In genomic region chr5:3399784-3400494, GRCm38 (mm10) we compare ENCODE assay signal across 17 mouse cellular contexts. TPM values are rescaled to one million over a fixed set of nuclear protein-coding genes. Genes with fewer than 3 reads are reported as not detected.
DNase-seq lines count a peak whose midpoint lies in the region; ATAC-seq and TF ChIP-seq lines count a peak whose summit lies in the region.
"Had no signal": no experiment of that assay in that cellular context is flagged by ENCODE, and none has a peak within 500 bp of the region (broad histone marks: within the 10 kb centered on the region; RNA-seq: fewer than 3 reads in every experiment).

No protein-coding gene starts in this region.

- no peaks in the 10 kb centered on the region for H3K27me3 ChIP-seq in midbrain, postnatal 0 days (ENCODE audit: insufficient read depth, low read length)
- H3K27me3 ChIP-seq in midbrain, embryonic 11.5 days (ENCODE audit: control insufficient read depth, insufficient read depth, low read length) = no peaks in the 10 kb centered on the region
- H3K27me3 ChIP-seq in forebrain, embryonic 14.5 days (replicated peaks; ENCODE audit: control insufficient read depth, insufficient read depth, low read length) = no peaks in the 10 kb centered on the region
- H3K27me3 ChIP-seq in neural tube, embryonic 15.5 days (replicated peaks) = no peaks in the 10 kb centered on the region
- H3K27me3 ChIP-seq: heart, embryonic 12.5 days; liver, embryonic 15.5 days; stomach, embryonic 15.5 days had no signal

- H3K36me3 ChIP-seq in midbrain, postnatal 0 days (ENCODE audit: insufficient read depth, low read length) = no peaks in the 10 kb centered on the region
- no peaks in the 10 kb centered on the region for H3K36me3 ChIP-seq in midbrain, embryonic 11.5 days (ENCODE audit: control insufficient read depth, insufficient read depth, low read length)
- H3K36me3 ChIP-seq in forebrain, embryonic 14.5 days (ENCODE audit: control insufficient read depth, insufficient read depth, low read length) = no peaks in the 10 kb centered on the region
- no peaks in the 10 kb centered on the region for H3K36me3 ChIP-seq in neural tube, embryonic 15.5 days
- H3K36me3 ChIP-seq: stomach, embryonic 15.5 days had no signal

- no peak overlapping the region for H3K4me3 ChIP-seq in midbrain, postnatal 0 days (ENCODE audit: low read depth, low read length)
- no peak overlapping the region for H3K4me3 ChIP-seq in midbrain, embryonic 11.5 days (ENCODE audit: low read depth, low read length)
- no peak overlapping the region for H3K4me3 ChIP-seq in forebrain, embryonic 14.5 days (ENCODE audit: low read depth, low read length)
- no peak overlapping the region for H3K4me3 ChIP-seq in neural tube, embryonic 15.5 days (replicated peaks)
- H3K4me3 ChIP-seq: heart, embryonic 12.5 days; liver, embryonic 15.5 days; stomach, embryonic 15.5 days had no signal

- peak; percentile 21 for DNase-seq in midbrain, postnatal 0 days (ENCODE audit: low spot score)
- no peak for DNase-seq in midbrain, embryonic 11.5 days (ENCODE audit: low spot score, missing footprints)
- peak; percentile 64 for DNase-seq in forebrain, embryonic 14.5 days (ENCODE audit: low spot score)
- peak; percentile 81 for DNase-seq in hindlimb bud, embryonic 11.5 days (ENCODE audit: extremely low spot score, low read depth, low spot score)
- DNase-seq in kidney, postnatal 10 days = no peak
- no peak for DNase-seq in frontal cortex, postnatal 36 days (ENCODE audit: low spot score in 2 of 2)
- DNase-seq: cerebellum, adult 11-12 months; gastrocnemius, postnatal 10 days; heart, postnatal 4 days; kidney, adult 18-20 months; lung, postnatal 36 days had no signal

- 0 out of 2 replicates have a peak, but pooled peaks have one; percentile 10 for ATAC-seq in midbrain, postnatal 0 days (ENCODE audit: low FRiP score)
- ATAC-seq in midbrain, embryonic 11.5 days (ENCODE audit: low FRiP score) = no peak
- ATAC-seq in forebrain, embryonic 14.5 days = peak; percentile 70
- peak; percentile 59; the same call in 1 of the 2 replicates for ATAC-seq in neural tube, embryonic 15.5 days (ENCODE audit: low FRiP score)
- ATAC-seq: activated CD4-positive, CD25-positive, alpha-beta regulatory T cell, adult 4 months; CD4-positive, CD25-positive, alpha-beta regulatory T cell, adult 4 months had no signal

- H3K4me2 ChIP-seq in midbrain, postnatal 0 days (ENCODE audit: low read depth, low read length, poor library complexity, severe bottlenecking) = no peak overlapping the region
- H3K4me2 ChIP-seq in midbrain, embryonic 11.5 days = no peak overlapping the region
- no peak overlapping the region for H3K4me2 ChIP-seq in forebrain, embryonic 14.5 days (ENCODE audit: low read length)
- no peak overlapping the region for H3K4me2 ChIP-seq in neural tube, embryonic 15.5 days
- H3K4me2 ChIP-seq: heart, embryonic 12.5 days; liver, embryonic 15.5 days; stomach, embryonic 15.5 days had no signal

- WGBS in midbrain, postnatal 0 days = 57% methylated on average over 7 of the region's 7 CpGs
- WGBS in midbrain, embryonic 11.5 days = 73% methylated on average over 7 of the region's 7 CpGs
- 12% methylated on average over 7 of the region's 7 CpGs for WGBS in forebrain, embryonic 14.5 days
- 22% methylated on average over 7 of the region's 7 CpGs for WGBS in neural tube, embryonic 15.5 days

- TF ChIP-seq CTCF in midbrain, postnatal 0 days (IDR thresholded peaks at IDR 0.05) = no peak

- no peak overlapping the region for H3K27ac ChIP-seq in midbrain, postnatal 0 days (ENCODE audit: low read depth, low read length)
- no peak overlapping the region for H3K27ac ChIP-seq in midbrain, embryonic 11.5 days (ENCODE audit: low read depth, low read length)
- peak overlapping the region; percentile 23; the same call in 1 of the 2 replicates for H3K27ac ChIP-seq in forebrain, embryonic 14.5 days (ENCODE audit: low read depth, low read length)
- H3K27ac ChIP-seq in neural tube, embryonic 15.5 days (replicated peaks) = no peak overlapping the region
- H3K27ac ChIP-seq: liver, embryonic 15.5 days; stomach, embryonic 15.5 days had no signal

- no peak overlapping the region for H3K9ac ChIP-seq in midbrain, postnatal 0 days (replicated peaks; ENCODE audit: low read length, poor library complexity, severe bottlenecking)
- no peak overlapping the region for H3K9ac ChIP-seq in midbrain, embryonic 11.5 days (ENCODE audit: low read length)
- H3K9ac ChIP-seq in forebrain, embryonic 14.5 days (ENCODE audit: low read length) = no peak overlapping the region
- H3K9ac ChIP-seq in neural tube, embryonic 15.5 days (replicated peaks) = no peak overlapping the region
- H3K9ac ChIP-seq: heart, embryonic 12.5 days; liver, embryonic 15.5 days; stomach, embryonic 15.5 days had no signal

- H3K4me1 ChIP-seq in midbrain, postnatal 0 days (ENCODE audit: insufficient read depth, low read length) = no peaks in the 10 kb centered on the region
- peaks cover 2% of the 10 kb centered on the region for H3K4me1 ChIP-seq in midbrain, embryonic 11.5 days (ENCODE audit: control insufficient read depth, insufficient read depth, low read length)
- H3K4me1 ChIP-seq in forebrain, embryonic 14.5 days (ENCODE audit: control insufficient read depth, insufficient read depth, low read length) = peaks cover 16% of the 10 kb centered on the region
- peaks cover 6% of the 10 kb centered on the region; the same call in 1 of the 2 replicates for H3K4me1 ChIP-seq in neural tube, embryonic 15.5 days
- H3K4me1 ChIP-seq: stomach, embryonic 15.5 days had no signal

- H3K9me3 ChIP-seq in midbrain, postnatal 0 days (ENCODE audit: low read length) = no peaks in the 10 kb centered on the region
- no peaks in the 10 kb centered on the region for H3K9me3 ChIP-seq in midbrain, embryonic 11.5 days (ENCODE audit: control insufficient read depth, low read length)
- H3K9me3 ChIP-seq in forebrain, embryonic 14.5 days (replicated peaks; ENCODE audit: control insufficient read depth, low read length) = no peaks in the 10 kb centered on the region
- no peaks in the 10 kb centered on the region for H3K9me3 ChIP-seq in neural tube, embryonic 15.5 days (replicated peaks)
- H3K9me3 ChIP-seq: heart, embryonic 12.5 days; liver, embryonic 15.5 days; stomach, embryonic 15.5 days had no signal

RNA-seq across cellular contexts. Expression of gene Cdk6, which starts 58.7 kb away (rescaled TPM):
- 7.1 and 22.0 TPM in 2 replicates for total RNA-seq in midbrain, postnatal 0 days (2014; rRNA removed)
- 4.0 and 5.5 TPM in 2 replicates for polyA plus RNA-seq in midbrain, postnatal 0 days (2015; fragmentation: Nextera tagmentation; extraction: Ambion mirVana)
- polyA plus RNA-seq in midbrain, embryonic 11.5 days (2014; fragmentation: Nextera tagmentation; extraction: Ambion mirVana) = 13.4 and 15.3 TPM in 2 replicates
- 17.2 and 23.5 TPM in 2 replicates for polyA plus RNA-seq in forebrain, embryonic 14.5 days (2014; fragmentation: Nextera tagmentation; extraction: Ambion mirVana)
- 13.3 and 32.5 TPM in 2 replicates for polyA plus RNA-seq in neural tube, embryonic 15.5 days (2015; fragmentation: Nextera tagmentation; extraction: Ambion mirVana)

Comparison
In these comparisons a context has a peak if more than half of its experiments do, and no peak if none do; other contexts are left out.
1. DNase-seq: peak in midbrain, postnatal 0 days (single experiment), forebrain, embryonic 14.5 days (single experiment) and hindlimb bud, embryonic 11.5 days (single experiment); none in midbrain, embryonic 11.5 days (single experiment), kidney, postnatal 10 days (single experiment) and frontal cortex, postnatal 36 days (0 of 2).